Mouse (Mus musculus) liver, postnatal 0 days (tissue): ENCODE results near the gene Vps51. TPM values are rescaled to one million over a fixed set of nuclear protein-coding genes. Genes with fewer than 3 reads are reported as not detected.
A peak's percentile ranks its signal among the peaks of the same experiment; 100 is the strongest.
"Not testable (repeated sequence)": the region's sequence is repeated elsewhere in the genome, so short reads cannot be mapped to it uniquely, and the experiment has no call there.

Source experiments
- ATAC-seq: fragments of 200-750 bp; cut with Nextera tagmentation; 2 replicates; pipeline ENCODE4 v1.8.0; 2017; ENCODE audit warnings: mild to moderate bottlenecking, moderate library complexity
- DNase-seq: peaks from one replicate; pipeline ENCODE4 v3.0.0-alpha.2; 2016
- H3K27ac ChIP-seq: fragments of 300-500 bp; sonication (generic); 2 replicates; pipeline ENCODE4 v1.5.1; 2014; ENCODE audit warnings: antibody characterized with exemption, moderate library complexity, mild to moderate bottlenecking, low read depth
- H3K27me3 ChIP-seq: fragments of 300-500 bp; sonication (generic); 2 replicates; pipeline ENCODE4 v1.6.1; 2014; ENCODE audit warnings: low read length, control low read depth, mixed read lengths; ENCODE audit not compliant: insufficient read depth
- H3K36me3 ChIP-seq: fragments of 300-500 bp; sonication (generic); replicated peaks from 2 replicates; pipeline ENCODE4 v1.6.1; 2014; ENCODE audit warnings: mild to moderate bottlenecking, control low read depth, low read length, moderate library complexity, mixed read lengths; ENCODE audit not compliant: insufficient read depth
- H3K4me1 ChIP-seq: fragments of 300-500 bp; sonication (generic); 2 replicates; pipeline ENCODE4 v1.6.1; 2014; ENCODE audit warnings: antibody characterized with exemption, mild to moderate bottlenecking, control low read depth; ENCODE audit not compliant: insufficient read depth
- H3K4me2 ChIP-seq: fragments of 300-500 bp; sonication (generic); 2 replicates; pipeline ENCODE4 v1.6.1; 2014; ENCODE audit warnings: low read depth, mild to moderate bottlenecking, low read length, moderate library complexity, mixed read lengths
- H3K4me3 ChIP-seq: fragments of 300-500 bp; sonication (generic); 2 replicates; pipeline ENCODE4 v1.5.1; 2014; ENCODE audit warnings: low read depth, low read length
- H3K9ac ChIP-seq: fragments of 300-500 bp; sonication (generic); replicated peaks from 2 replicates; pipeline ENCODE4 v1.6.1; 2014; ENCODE audit warnings: mild to moderate bottlenecking, moderate library complexity
- H3K9me3 ChIP-seq: fragments of 300-500 bp; sonication (generic); 2 replicates; pipeline ENCODE4 v1.6.1; 2016; ENCODE audit warnings: mild to moderate bottlenecking, control low read depth, low read length, mixed read lengths
- CTCF ChIP-seq: sonication (generic); IDR thresholded peaks from 2 replicates; pipeline ENCODE4 v1.5.1; 2016; ENCODE audit warnings: antibody characterized with exemption, low read depth
- EP300 ChIP-seq: IDR thresholded peaks from 2 replicates; pipeline ENCODE4 v1.6.1; 2016; ENCODE audit warnings: antibody characterized with exemption, low read depth, mild to moderate bottlenecking
- WGBS: fragments of 180-500 bp; shearing (Covaris S2); extraction: QIAGEN DNeasy Blood & Tissue Kit; methylation state at CpG from one replicate; pipeline ENCODE4 v1.1.7; 2014; ENCODE audit not compliant: insufficient replicate concordance; 5-methylcytosine and 5-hydroxymethylcytosine counted together
- polyA plus RNA-seq: library from polyadenylated mRNA; unstranded; fragments of >200 nt; fragmentation: Nextera tagmentation; extraction: Ambion mirVana; gene quantifications from 2 replicates; pipeline ENCODE4 v1.2.1, GENCODE M21; 2015

Gene Vps51
- polyA plus RNA-seq, 1 experiment from 2014 or later = 20.7 TPM

DNA sequence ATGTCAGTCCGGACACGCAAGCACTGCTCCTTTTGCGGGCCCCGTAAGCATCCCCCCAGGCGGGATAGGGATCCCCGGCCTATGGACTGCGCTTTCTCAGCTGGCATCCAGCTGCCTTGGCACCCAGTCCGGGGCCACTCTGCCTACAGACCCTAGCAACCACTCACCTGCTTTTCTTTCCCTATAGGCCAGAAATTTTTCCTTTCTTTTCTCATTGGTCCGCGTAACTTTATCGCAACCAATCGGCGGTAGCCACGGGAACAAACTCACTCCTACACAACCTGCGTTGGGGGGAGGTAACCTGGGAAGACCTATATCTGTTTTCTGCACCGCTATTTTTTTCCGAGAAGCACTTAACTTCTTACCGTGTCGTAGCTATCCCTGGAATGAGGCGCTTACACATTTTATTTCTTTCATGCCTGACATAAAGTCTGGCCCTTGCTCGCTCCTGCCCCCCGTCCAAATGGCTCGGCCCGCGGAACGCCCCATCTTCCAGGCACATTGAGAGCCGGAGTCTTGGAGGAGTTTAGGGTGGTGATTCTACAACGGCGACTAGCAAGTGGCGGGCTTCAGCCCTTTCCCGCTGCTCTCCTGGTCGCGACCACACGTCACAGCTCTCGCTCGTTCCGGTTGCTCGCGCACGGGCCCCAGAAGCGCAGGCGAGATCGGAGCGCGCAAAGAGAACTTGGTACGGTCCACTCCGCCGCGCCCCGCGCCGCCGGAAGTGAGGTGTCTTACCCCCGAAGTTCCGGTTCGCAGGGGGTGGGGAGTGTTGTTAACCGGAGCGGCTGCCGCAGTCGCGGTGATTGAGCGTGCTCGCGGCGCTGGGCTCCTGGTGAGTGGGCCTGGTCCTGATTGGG, 30.5 kb downstream of the Vps51 start, which contains the start of gene Syvn1:
Gene Syvn1 (plus strand): TSS at position 283 of the 860 bp plus-strand sequence.
- ATAC-seq (peak; percentile 90), DNase-seq (peak; percentile 93)
- WGBS = under 1% methylated on average over 61 of the region's 65 CpGs
- H3K4me1 ChIP-seq = peaks cover 27% of the 10 kb centered on the region
- H3K36me3 ChIP-seq = peaks cover 35% of the 10 kb centered on the region
- H3K4me3 ChIP-seq = peak within 1 kb of the TSS; percentile 73
- peak; percentile 27; the same call in 1 of the 2 replicates for TF ChIP-seq CTCF
- peak; percentile 60 for TF ChIP-seq EP300
- no peaks in the 10 kb centered on the region for H3K9me3 ChIP-seq
- H3K4me2 ChIP-seq = peak within 1 kb of the TSS; percentile 76
- peak within 1 kb of the TSS; percentile 99 for H3K27ac ChIP-seq
- no peaks in the 10 kb centered on the region for H3K27me3 ChIP-seq
- H3K9ac ChIP-seq = peak within 1 kb of the TSS; percentile 91

DNA sequence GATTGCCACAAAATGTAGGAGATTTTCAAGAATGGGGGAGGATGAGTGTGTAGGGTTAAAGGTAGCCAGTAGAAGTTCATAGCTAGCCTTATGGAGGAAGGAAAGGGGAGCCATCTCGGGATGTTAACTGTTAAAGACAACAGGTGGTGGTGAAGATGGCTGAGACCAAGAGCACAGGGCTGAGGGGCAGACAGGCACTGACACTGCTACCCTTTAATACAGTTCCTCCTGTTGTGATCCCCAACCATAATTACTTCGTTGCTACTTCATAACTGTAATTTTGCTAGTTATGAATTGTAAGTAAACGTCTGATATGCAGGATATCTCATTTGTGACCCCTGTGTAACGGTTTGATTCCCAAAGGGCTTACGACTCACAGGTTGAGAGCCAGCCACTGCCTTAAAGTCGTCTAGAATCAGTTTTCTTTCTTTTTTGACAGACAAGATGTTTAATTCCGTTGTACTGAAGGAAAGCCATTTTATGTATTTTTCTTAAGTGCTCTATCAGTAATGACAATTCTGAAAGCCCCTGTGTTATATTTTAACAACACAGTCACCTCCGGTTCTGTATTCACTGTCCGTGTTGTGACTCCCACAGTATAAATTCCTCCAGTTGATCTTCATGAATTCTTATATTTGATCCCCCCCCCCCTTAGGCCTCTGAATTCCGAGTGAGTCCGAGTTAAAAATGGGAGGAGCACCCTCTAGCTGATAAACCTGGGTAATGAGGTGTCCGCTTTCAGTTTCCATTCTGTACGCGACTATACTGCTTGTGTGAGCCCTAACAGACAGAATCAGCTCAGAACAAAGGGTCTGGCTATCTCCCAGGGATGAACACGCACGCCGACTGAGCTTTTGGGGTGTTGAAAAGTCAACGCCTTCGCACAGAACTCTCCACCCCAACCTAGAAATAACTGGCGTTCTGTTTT, 31.4 kb downstream of the Vps51 start:
- DNase-seq = no peak
- ATAC-seq = peak; percentile 43
- WGBS = 12% methylated on average over 20 of the region's 20 CpGs

DNA sequence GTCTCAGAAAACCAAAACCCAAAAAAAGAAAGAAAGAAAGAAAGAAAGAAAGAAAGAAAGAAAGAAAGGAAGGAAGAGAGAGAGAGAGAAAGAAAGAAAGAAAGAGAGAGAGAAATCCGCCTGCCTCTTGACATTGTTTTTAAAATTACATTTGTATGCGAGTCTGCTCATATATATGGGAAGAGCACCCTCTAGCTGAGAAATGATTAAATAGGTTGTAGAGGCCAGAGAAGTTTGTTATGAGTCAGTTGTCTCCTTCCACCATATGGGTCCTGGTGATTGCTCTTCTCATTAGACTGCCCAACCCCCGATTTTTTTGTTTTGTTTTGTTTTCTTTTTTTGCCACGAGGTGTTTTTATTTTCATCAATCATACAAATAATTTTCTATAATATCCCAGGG, 32.9 kb downstream of the Vps51 start:
- H3K27me3 ChIP-seq = not testable (repeated sequence)
- WGBS = 40% methylated on average over 4 of the region's 4 CpGs

More for the DNA sequence above, 31.4 kb downstream of the Vps51 start:
- peak overlapping the region; percentile 91 for H3K9ac ChIP-seq
- H3K27ac ChIP-seq = peak overlapping the region; percentile 99
- no peaks in the 10 kb centered on the region for H3K27me3 ChIP-seq
- no peaks in the 10 kb centered on the region for H3K9me3 ChIP-seq
- peak overlapping the region; percentile 73 for H3K4me3 ChIP-seq
- TF ChIP-seq CTCF = peak; percentile 52
- TF ChIP-seq EP300 = no peak
- H3K4me1 ChIP-seq = peaks cover 29% of the 10 kb centered on the region
- peak overlapping the region; percentile 76 for H3K4me2 ChIP-seq
- peaks cover 26% of the 10 kb centered on the region for H3K36me3 ChIP-seq

DNA sequence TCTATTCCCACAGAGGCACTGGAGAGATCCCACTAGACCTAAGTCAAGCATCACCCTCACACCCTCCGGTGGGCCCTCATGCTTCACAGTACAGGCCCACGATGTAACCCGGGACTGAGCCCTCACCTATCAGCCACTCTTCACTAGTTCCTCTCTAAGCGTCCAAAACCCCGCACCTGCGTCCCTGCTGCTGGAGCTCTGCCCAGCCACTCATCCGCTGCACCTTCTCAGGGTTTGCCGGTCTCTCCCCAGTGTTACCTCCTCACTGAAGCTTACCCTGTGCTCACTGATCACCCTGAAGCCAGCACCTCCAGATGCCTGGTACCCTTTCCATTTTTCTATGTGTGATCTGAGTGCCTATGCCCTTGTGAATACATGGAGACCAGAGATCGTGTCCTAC, 34.7 kb downstream of the Vps51 start:
- 85% methylated on average over 9 of the region's 9 CpGs for WGBS
- H3K9me3 ChIP-seq = no peaks in the 10 kb centered on the region
- H3K4me3 ChIP-seq = no peak overlapping the region
- H3K4me2 ChIP-seq = no peak overlapping the region
- ATAC-seq (no peak), DNase-seq (no peak)
- no peaks in the 10 kb centered on the region for H3K27me3 ChIP-seq
- no peak for TF ChIP-seq CTCF
- TF ChIP-seq EP300 = no peak
- peaks cover 15% of the 10 kb centered on the region for H3K4me1 ChIP-seq
- H3K36me3 ChIP-seq = no peaks in the 10 kb centered on the region
- no peak overlapping the region for H3K27ac ChIP-seq
- no peak overlapping the region for H3K9ac ChIP-seq

More for the DNA sequence above, 32.9 kb downstream of the Vps51 start:
- not testable (repeated sequence) for ATAC-seq, H3K27ac ChIP-seq, H3K9me3 ChIP-seq, H3K4me3 ChIP-seq, H3K9ac ChIP-seq, DNase-seq, H3K4me2 ChIP-seq
- peak; percentile 64 for TF ChIP-seq CTCF
- peaks cover 28% of the 10 kb centered on the region for H3K4me1 ChIP-seq
- peaks cover 10% of the 10 kb centered on the region for H3K36me3 ChIP-seq

DNA sequence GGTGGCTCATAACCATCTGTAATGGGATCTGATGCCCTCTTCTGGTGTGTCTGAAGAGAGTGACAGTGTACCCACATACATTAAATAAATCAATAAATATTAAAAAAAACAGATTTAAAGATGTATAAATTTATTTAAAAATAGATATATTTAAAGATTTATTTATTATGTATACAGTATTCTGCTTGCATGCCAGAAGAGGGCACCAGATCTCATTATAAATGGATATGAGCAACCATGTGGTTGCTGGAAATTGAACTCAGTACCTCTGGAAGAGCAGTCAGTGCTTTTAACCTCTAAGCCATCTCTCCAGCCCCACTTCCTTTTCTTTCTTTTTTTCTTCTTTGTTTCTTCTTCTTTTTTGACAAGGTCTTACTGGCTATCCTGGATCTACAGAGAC, 37.0 kb downstream of the Vps51 start:
- Histone ChIP-seq H3K4me3 (no peak overlapping the region), H3K9ac (no peak overlapping the region), H3K36me3 (no peaks in the 10 kb centered on the region), H3K4me1 (peaks cover 16% of the 10 kb centered on the region), H3K27ac (no peak overlapping the region), H3K9me3 (no peaks in the 10 kb centered on the region), H3K27me3 (no peaks in the 10 kb centered on the region), H3K4me2 (no peak overlapping the region)
- TF ChIP-seq CTCF = peak; percentile 43
- TF ChIP-seq EP300 = no peak
- DNase-seq = no peak
- ATAC-seq = no peak

DNA sequence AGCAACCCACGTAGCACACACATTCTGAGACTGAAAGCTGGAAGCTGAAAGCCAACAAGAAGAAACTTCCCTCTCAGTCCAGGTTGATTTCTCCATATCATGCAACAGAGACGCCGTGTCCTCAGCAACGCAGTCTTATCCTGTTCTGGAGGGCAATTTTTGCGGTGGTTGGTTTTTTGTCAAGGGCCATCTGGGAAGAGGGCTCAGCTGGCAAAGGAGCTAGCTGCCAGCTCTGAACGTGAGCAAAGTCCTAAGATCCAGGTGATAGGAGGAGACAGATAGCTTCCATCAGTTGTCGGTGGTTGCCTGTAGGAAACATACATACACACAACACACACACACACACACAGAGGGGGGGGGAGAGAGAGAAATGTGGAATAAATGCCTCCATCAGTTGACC, 38.7 kb downstream of the Vps51 start:
- Histone ChIP-seq H3K4me3 (no peak overlapping the region), H3K27ac (no peak overlapping the region), H3K4me1 (peaks cover 12% of the 10 kb centered on the region), H3K9me3 (no peaks in the 10 kb centered on the region), H3K9ac (no peak overlapping the region), H3K36me3 (no peaks in the 10 kb centered on the region), H3K27me3 (no peaks in the 10 kb centered on the region), H3K4me2 (no peak overlapping the region)
- TF ChIP-seq EP300 (no peak), CTCF (no peak)
- DNase-seq (no peak), ATAC-seq (no peak)
- whole genome bisulfite sequencing = 63% methylated on average over 7 of the region's 7 CpGs
